Mouse (Mus musculus) neural tube, embryonic 15.5 days (tissue): ENCODE results near the gene Armc5. TPM values are rescaled to one million over a fixed set of nuclear protein-coding genes. Genes with fewer than 3 reads are reported as not detected.

Experiments
- microRNA-seq: library from miRNA; unstranded; fragments of <30 nt; microRNA quantifications from one replicate; pipeline ENCODE4, GENCODE M21; 2017
- polyA plus RNA-seq: library from polyadenylated mRNA; unstranded; fragments of >200 nt; fragmentation: Nextera tagmentation; extraction: Ambion mirVana; gene quantifications from 2 replicates; pipeline ENCODE4 v1.2.1, GENCODE M21; 2015

Gene Armc5
- polyA plus RNA-seq, 1 experiment from 2014 or later: 14.0 TPM

Small RNA genes within 50 kb of the gene (microRNA-seq; reads per million reads assigned to microRNA genes)
- not detected for gene Mir3103

Other genes starting within 250 kb of the Armc5 start
- 8.0 and 46.9 TPM in 2 replicates for gene Pycard, start 243.5 kb upstream of the Armc5 start, polyA plus RNA-seq
- gene Trim72, start 233.4 kb upstream of the Armc5 start, polyA plus RNA-seq: 0.31 and 0.40 TPM in 2 replicates
- gene Itgam, start 174.7 kb upstream of the Armc5 start, polyA plus RNA-seq: 1.2 and 1.7 TPM in 2 replicates
- not detected in 2 replicates for gene Gm49368, start 174.7 kb upstream of the Armc5 start, polyA plus RNA-seq
- 0.08 and 0.19 TPM in 2 replicates for gene Itgax, start 107.8 kb upstream of the Armc5 start, polyA plus RNA-seq
- gene Itgad, start 83.0 kb upstream of the Armc5 start, polyA plus RNA-seq: 0.04 and 0.23 TPM in 2 replicates
- 4.3 and 8.2 TPM in 2 replicates for gene Cox6a2, start 31.0 kb upstream of the Armc5 start, polyA plus RNA-seq
- 6.4 and 6.6 TPM in 2 replicates for gene 9130023H24Rik, start 689 bp downstream of the Armc5 start, polyA plus RNA-seq
- gene Tgfb1i1, start 9.5 kb downstream of the Armc5 start, polyA plus RNA-seq: 28.4 and 50.2 TPM in 2 replicates
- 0.10 TPM in 1 of 2 replicates, not detected in the other for gene Slc5a2, start 28.3 kb downstream of the Armc5 start, polyA plus RNA-seq
- 22.7 and 25.7 TPM in 2 replicates for gene BC017158, start 60.8 kb downstream of the Armc5 start, polyA plus RNA-seq
- 52.9 and 60.1 TPM in 2 replicates for gene Rgs10, start 181.4 kb downstream of the Armc5 start, polyA plus RNA-seq
- gene Tial1, start 224.4 kb downstream of the Armc5 start, polyA plus RNA-seq: 26.3 and 26.9 TPM in 2 replicates